Mouse (Mus musculus) stomach, postnatal 0 days (tissue): Measurements from ENCODE around the gene Llgl1. TPM values are rescaled to one million over a fixed set of nuclear protein-coding genes. Genes with fewer than 3 reads are reported as not detected.

Experiments
- ATAC-seq: fragments of 200-750 bp; cut with Nextera tagmentation; 2 replicates; pipeline ENCODE4 v1.8.0; 2017; ENCODE audit not compliant: low FRiP score, low TSS enrichment
- DNase-seq: peaks from one replicate; pipeline ENCODE4 v3.0.0-alpha.2; 2016; ENCODE audit warnings: low spot score
- H3K27ac ChIP-seq: fragments of 300-500 bp; sonication (generic); replicated peaks from 2 replicates; pipeline ENCODE4 v1.5.1; 2014; ENCODE audit warnings: mild to moderate bottlenecking, control low read depth
- H3K27me3 ChIP-seq: fragments of 300-500 bp; sonication (generic); 2 replicates; pipeline ENCODE4 v1.6.1; 2014; ENCODE audit warnings: low read length; ENCODE audit not compliant: control insufficient read depth, insufficient read depth
- H3K36me3 ChIP-seq: fragments of 300-500 bp; sonication (generic); 2 replicates; pipeline ENCODE4 v1.6.1; 2014; ENCODE audit warnings: low read length, mixed read lengths; ENCODE audit not compliant: control insufficient read depth, insufficient read depth
- H3K4me1 ChIP-seq: fragments of 300-500 bp; sonication (generic); replicated peaks from 2 replicates; pipeline ENCODE4 v1.6.1; 2014; ENCODE audit warnings: antibody characterized with exemption; ENCODE audit not compliant: control insufficient read depth, insufficient read depth
- H3K4me2 ChIP-seq: fragments of 300-500 bp; sonication (generic); replicated peaks from 2 replicates; pipeline ENCODE4 v1.6.1; 2014; ENCODE audit warnings: low read depth, mild to moderate bottlenecking, control low read depth, moderate library complexity
- H3K4me3 ChIP-seq: fragments of 300-500 bp; sonication (generic); 2 replicates; pipeline ENCODE4 v1.5.1; 2014; ENCODE audit warnings: low read depth, low read length, control low read depth
- H3K9ac ChIP-seq: fragments of 300-500 bp; sonication (generic); 2 replicates; pipeline ENCODE4 v1.6.1; 2014; ENCODE audit warnings: mild to moderate bottlenecking, low read length, control low read depth, mixed read lengths
- H3K9me3 ChIP-seq: fragments of 300-500 bp; sonication (generic); 2 replicates; pipeline ENCODE4 v1.6.1; 2016; ENCODE audit warnings: low read length; ENCODE audit not compliant: control insufficient read depth
- CTCF ChIP-seq: IDR thresholded peaks from 2 replicates; pipeline ENCODE4 v1.5.1; 2016; ENCODE audit warnings: antibody characterized with exemption, low read depth, mild to moderate bottlenecking, moderate library complexity
- EP300 ChIP-seq: optimal IDR thresholded peaks from 2 replicates; pipeline ENCODE3; 2016; ENCODE audit warnings: antibody characterized with exemption
- WGBS: fragments of 180-500 bp; shearing (Covaris S2); extraction: QIAGEN DNeasy Blood & Tissue Kit; methylation state at CpG from one replicate; pipeline ENCODE4 v1.1.7; 2014; 5-methylcytosine and 5-hydroxymethylcytosine counted together
- polyA plus RNA-seq: library from polyadenylated mRNA; unstranded; fragments of >200 nt; fragmentation: Nextera tagmentation; extraction: Ambion mirVana; gene quantifications from 2 replicates; pipeline ENCODE4 v1.2.1, GENCODE M21; 2015

The Llgl1 gene
- polyA plus RNA-seq = 13.6 and 14.4 TPM in 2 replicates

DNA sequence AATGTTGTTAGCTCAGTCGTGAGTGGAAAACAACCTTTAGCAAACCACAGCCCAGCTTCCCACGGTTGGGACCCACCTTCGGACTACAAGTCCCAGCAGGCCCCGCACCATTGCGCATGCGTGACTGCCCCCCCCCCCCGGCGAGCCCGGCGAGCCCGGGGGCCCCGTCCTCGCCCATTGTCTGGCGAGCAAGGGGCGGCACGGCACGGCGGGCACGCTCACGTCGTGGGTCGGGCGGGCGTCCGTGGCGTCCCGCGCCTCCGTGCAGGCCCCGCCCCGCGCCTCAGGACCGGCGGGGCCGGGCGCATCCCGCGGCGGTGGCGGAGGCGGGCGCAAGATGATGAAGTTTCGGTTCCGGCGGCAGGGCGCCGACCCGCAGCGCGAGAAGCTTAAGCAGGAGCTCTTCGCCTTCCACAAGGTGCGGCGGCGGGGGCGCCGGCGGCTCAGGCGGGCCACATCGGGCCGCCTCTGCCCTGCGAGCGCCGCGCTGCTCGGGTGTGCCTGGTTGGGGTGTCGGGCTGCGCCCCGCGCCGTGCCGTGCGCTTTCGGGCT, at the start of gene Llgl1:
Llgl1 (plus strand) TSS at position 200 of the 552 bp plus-strand sequence.
- Histone ChIP-seq H3K4me2 (peak within 1 kb of the TSS; percentile 86), H3K36me3 (no peaks in the 10 kb centered on the region), H3K9me3 (no peaks in the 10 kb centered on the region), H3K4me1 (peaks cover 4% of the 10 kb centered on the region; the same call in 1 of the 2 replicates), H3K27ac (peak within 1 kb of the TSS; percentile 88), H3K4me3 (peak within 1 kb of the TSS; percentile 89), H3K27me3 (no peaks in the 10 kb centered on the region), H3K9ac (peak within 1 kb of the TSS; percentile 86)
- under 1% methylated on average over 42 of the region's 73 CpGs for WGBS
- ATAC-seq (peak; percentile 92), DNase-seq (peak; percentile 98)
- no peak for TF ChIP-seq EP300
- TF ChIP-seq CTCF = no peak

DNA sequence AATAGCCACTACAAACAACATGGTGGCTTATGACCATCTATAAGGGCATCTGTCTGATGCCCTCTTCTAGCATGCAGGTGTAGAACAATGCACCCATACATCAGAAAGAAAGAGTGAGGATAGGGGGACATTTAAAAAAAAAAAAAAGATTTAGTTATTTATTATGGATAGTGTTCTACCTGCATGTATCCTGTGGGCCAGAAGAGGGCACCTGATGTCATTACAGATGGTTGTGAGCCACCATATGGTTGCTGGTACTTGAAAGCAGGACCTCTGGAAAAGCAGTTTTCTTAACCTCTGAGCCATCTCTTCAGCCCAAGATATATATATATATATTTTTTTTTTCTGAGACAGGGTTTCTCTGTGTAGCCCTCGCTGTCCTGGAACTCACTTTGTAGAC, 3.4 kb upstream of the Llgl1 start:
- TF ChIP-seq EP300 (no peak), CTCF (peak; percentile 32; the same call in 1 of the 2 replicates)
- H3K9me3 ChIP-seq = no peaks in the 10 kb centered on the region
- no peak for ATAC-seq

DNA sequence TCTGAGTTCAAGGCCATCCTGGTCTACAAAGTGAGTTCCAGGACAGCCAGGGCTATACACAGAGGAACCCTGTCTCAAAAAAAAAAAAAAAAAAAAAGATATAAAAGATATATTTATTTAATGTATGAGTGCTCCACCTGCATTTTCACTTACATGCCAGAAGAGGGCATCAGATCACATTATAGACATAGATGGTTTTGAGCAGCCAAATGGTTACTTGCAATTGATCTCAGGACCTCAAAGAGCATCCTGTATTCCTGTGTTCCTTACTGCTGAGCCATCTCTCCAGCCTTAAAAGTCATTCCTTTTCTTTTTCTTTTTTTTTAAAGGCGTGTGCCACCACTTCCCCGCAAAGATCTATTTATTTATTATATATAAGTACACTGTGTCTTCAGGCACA, 2.0 kb upstream of the Llgl1 start:
- 70% methylated on average over 2 of the region's 2 CpGs for WGBS
- Histone ChIP-seq H3K4me2 (no peak overlapping the region), H3K36me3 (no peaks in the 10 kb centered on the region), H3K4me1 (peaks cover 4% of the 10 kb centered on the region; the same call in 1 of the 2 replicates), H3K9me3 (no peaks in the 10 kb centered on the region), H3K4me3 (no peak overlapping the region), H3K27me3 (no peaks in the 10 kb centered on the region), H3K27ac (no peak overlapping the region), H3K9ac (no peak overlapping the region)
- TF ChIP-seq CTCF (peak; percentile 71), EP300 (no peak)
- ATAC-seq (no peak), DNase-seq (no peak)

More for the DNA sequence above, 3.4 kb upstream of the Llgl1 start:
- WGBS = 67% methylated on average over 1 of the region's 1 CpGs
- H3K27ac ChIP-seq = no peak overlapping the region
- no peak overlapping the region for H3K9ac ChIP-seq
- H3K4me2 ChIP-seq = no peak overlapping the region
- peaks cover 4% of the 10 kb centered on the region; the same call in 1 of the 2 replicates for H3K4me1 ChIP-seq
- H3K27me3 ChIP-seq = no peaks in the 10 kb centered on the region
- no peak for DNase-seq
- H3K36me3 ChIP-seq = no peaks in the 10 kb centered on the region
- H3K4me3 ChIP-seq = no peak overlapping the region

- ATAC-seq (peak; percentile 33), DNase-seq (peak; percentile 76)
- peak overlapping the region; percentile 64 for H3K4me2 ChIP-seq
- TF ChIP-seq EP300 = no peak
- no peak for TF ChIP-seq CTCF
- peaks cover 4% of the 10 kb centered on the region; the same call in 1 of the 2 replicates for H3K4me1 ChIP-seq
- H3K27me3 ChIP-seq = no peaks in the 10 kb centered on the region
- no peaks in the 10 kb centered on the region for H3K36me3 ChIP-seq
- peak overlapping the region; percentile 89 for H3K4me3 ChIP-seq
- H3K9me3 ChIP-seq = no peaks in the 10 kb centered on the region
- peak overlapping the region; percentile 86 for H3K9ac ChIP-seq
- H3K27ac ChIP-seq = peak overlapping the region; percentile 88
- 3% methylated on average over 22 of the region's 22 CpGs for WGBS
Measured at GRCm38 (mm10) chr11:60698806-60699523, 558 bp upstream of the Llgl1 start.

- Histone ChIP-seq H3K4me3 (peak overlapping the region; percentile 89), H3K9ac (peak overlapping the region; percentile 86), H3K4me2 (peak overlapping the region; percentile 86), H3K9me3 (no peaks in the 10 kb centered on the region), H3K4me1 (peaks cover 4% of the 10 kb centered on the region; the same call in 1 of the 2 replicates), H3K27me3 (no peaks in the 10 kb centered on the region), H3K36me3 (0 out of 2 replicates have a peak, but pooled peaks cover 3% of the 10 kb centered on the region), H3K27ac (peak overlapping the region; percentile 88; the same call in 1 of the 2 replicates)
- ATAC-seq = no peak
- TF ChIP-seq CTCF = no peak
- no peak for TF ChIP-seq EP300
- WGBS = 21% methylated on average over 12 of the region's 12 CpGs
- peak; percentile 12 for DNase-seq
Measured at GRCm38 (mm10) chr11:60700320-60701185, 1.0 kb downstream of the Llgl1 start.
